Mouse (Mus musculus): ENCODE results near the gene Ier5l.

GRCm38 (mm10) chr2:30503677-30504621, 29.9 kb upstream of the Ier5l start:
- no peak for TF ChIP-seq ETS1 (conservative IDR thresholded peaks at IDR 0.05; ENCODE audit: low read depth, low read length)
- TF ChIP-seq MAX (IDR thresholded peaks at IDR 0.05; ENCODE audit: low read length) = no peak
- TF ChIP-seq POLR2AphosphoS2 (IDR thresholded peaks at IDR 0.05; ENCODE audit: low read depth, low read length) = no peak
- no peak for TF ChIP-seq JUN (IDR thresholded peaks at IDR 0.05; ENCODE audit: insufficient read depth, low read depth, low read length)
